Mouse (Mus musculus): ENCODE measurements around the gene Tacstd2.
"Not testable (repeated sequence)": the region's sequence is repeated elsewhere in the genome, so short reads cannot be mapped to it uniquely, and the experiment has no call there.

Gene Tacstd2

DNA sequence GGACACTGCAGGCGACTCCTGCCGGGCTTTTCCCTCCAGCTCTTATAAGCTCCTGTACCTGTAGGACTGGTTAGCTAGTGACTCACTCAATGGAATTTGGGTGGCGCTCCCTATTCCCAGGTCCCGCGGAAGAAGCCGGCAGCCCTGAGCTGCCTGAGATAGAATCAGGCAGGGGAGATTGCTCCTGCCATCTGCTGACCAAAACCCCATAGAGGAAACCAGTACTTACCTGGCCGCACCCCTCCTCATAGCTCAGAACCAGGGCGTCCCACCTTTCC lies at the start of gene Tacstd2:
Gene Tacstd2, minus strand, starts transcription at position 20 of the 278 bp plus-strand sequence.
- peak; percentile 34 to 57 for DNase-seq

DNA sequence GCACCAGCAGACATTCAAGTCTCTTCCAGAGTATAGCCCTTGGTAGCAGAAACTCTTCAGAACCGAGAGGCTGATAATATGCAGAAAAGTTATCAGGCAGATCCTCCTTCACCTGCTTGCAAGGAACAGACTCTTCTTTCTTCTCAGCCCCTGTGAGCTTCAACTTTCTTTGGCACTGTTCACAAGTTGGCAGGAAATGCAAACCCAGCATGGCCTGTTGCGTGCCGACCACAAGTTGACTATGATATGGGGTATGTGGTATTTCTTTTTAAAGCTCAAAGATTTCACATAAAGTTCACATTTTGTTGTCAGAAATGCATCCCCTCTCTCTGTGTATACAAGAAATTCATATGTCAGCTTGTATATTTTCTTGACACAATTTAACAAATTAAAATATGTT lies 30.7 kb upstream of the Tacstd2 start:
- DNase-seq: no peak

DNA sequence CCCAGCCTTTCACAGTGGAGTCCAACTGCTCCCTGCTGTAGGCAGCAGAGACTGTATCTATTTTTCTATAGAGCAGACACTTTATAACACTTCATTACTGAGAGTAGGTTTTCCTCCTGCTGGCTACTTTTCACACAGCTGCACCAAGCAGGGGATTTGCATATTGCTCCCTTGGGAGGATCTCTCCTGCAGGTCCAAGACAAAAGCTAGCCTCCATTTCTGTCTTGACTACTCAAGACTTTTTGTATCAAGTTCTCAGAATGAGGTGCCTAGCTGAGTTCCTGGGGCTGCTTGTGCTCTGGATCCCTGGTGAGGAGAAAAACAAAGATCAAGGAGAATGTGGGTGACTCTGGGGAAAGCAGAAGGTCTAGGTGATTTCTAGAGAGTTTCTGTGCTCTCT lies 19.8 kb upstream of the Tacstd2 start:
- DNase-seq: peak in 1 of 2 experiments; percentile 7

DNA sequence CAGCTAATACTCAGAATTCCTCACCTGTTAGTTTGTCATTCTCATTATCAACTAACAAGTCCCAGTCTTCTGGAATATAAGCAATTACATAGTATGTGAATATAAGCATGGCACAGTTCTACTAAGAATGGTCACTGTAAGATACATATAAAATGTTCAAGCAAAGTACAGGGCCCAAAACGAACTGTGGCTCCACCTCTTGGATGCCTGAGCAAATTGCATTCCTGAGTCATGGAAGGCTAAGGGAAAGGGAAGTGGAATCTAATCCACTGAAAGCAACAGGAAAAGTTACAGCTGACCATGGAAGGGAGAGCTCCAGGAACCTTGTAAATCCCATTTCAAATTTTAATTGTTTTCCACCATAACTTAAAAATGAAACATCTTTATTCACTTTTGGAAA lies 14.0 kb upstream of the Tacstd2 start:
- peak in 1 of 2 experiments; percentile 17 for DNase-seq

DNA sequence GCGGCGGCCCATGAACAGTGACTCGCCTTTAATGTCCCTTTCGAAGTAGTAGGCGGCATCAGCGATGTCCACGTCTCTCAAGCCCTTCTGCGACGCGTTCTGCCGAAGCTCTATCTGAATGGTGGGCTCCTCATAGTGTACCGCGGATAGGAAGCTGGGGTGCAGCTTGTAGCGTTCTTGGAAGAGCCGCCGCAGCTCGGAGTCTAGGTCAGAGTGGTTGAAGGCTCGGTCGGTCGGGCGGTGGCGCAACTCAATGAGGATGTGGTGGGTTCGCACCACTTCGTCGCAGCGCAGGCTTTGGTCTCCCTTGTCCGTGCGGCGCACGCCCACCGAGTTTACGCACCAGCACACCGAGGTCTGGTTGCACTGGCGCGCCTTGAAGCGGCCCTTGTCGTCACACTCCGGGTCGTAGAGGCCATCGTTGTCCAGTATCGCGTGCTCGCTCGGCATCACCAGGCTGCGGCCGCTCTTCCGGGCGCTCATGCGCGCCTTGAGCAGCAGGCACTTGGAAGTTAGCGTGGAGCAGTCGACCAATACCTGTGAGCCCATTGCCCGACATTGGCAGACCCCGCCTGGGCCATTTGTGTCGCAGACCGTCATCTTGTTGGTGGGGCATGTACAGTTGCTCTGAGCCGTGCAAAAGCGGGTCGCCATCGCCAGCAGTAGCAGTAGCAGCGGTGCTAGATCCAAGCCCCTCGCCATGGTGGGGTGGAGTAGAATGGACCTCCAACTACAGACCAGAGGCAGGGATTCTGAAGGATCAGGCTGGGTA lies 405 bp downstream of the Tacstd2 start:
- DNase-seq: peak; percentile 46 to 58

DNA sequence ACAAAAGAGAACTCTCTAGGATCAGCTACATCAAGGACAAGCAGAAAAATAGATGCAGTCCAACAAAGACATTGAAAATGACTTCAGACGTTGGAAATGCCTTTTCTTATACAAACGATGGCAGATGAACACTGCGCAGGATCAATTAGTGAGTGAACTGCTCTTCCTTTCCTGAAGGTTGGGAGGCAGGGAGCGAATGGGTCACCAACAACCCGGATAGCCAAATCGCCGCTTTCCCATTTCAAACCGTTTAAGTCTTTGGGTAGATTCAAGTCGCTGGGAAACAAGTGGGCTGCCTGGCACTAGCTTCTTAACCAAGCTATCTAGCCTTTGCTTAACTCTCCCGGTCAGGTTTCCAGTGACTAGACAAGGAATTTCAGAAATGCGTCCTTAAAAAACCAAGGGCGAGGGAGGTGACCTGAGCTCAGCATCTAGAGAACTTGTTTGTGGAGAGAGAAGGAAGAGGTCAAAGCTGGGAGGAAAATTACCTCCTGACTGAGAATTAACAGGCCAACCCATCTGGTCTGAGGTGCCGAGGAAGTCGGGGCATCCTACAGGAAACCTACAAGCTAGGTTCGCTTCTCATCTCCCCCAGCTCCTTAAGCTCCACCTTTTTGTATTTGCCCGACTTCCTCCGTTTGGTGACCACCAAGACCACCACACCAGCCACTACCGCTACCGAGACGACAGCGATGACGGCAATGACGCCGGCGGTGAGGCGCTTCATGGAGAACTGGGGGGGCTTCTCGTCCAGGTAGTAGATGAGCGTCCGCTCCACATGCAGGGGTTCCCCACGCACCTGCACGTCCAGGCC lies 1.2 kb downstream of the Tacstd2 start:
- DNase-seq: no peak

DNA sequence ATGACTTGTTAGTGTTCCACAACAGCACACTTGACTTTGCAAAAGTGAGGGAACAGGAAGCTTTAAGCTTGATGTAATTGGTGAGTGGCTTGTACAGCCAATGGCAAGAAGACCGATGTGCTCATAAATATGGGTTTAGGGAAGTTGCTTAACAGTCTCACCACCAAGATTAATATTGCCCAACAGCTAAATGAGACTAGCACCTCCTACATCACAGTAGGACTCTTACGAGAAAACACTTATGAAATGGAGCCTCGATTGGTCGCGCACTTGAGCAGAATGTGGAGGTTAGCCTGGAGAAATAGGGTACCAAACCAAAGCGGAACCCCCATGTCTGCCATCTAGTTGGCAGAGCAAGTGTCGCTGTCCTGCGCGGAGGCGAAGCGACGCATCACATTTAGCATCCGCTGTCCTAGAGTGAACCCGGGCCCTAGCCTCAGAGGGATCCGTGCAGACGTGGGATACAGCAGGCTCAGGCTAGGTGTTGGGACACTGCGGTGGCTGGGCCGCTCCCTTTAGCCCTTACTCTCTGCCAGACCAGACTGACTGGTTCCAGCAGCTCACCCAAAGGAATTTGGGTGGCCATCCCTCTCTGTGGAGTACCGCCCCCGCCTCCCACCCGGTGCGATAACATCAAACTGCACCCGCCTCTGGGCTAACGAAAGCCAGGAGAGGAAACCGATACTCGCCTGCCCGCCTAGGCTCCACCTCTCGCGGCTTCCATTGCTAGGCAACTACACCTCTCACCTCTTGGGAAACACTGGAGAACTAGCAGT lies 2.7 kb downstream of the Tacstd2 start:
- DNase-seq: peak; percentile 78 to 88

DNA sequence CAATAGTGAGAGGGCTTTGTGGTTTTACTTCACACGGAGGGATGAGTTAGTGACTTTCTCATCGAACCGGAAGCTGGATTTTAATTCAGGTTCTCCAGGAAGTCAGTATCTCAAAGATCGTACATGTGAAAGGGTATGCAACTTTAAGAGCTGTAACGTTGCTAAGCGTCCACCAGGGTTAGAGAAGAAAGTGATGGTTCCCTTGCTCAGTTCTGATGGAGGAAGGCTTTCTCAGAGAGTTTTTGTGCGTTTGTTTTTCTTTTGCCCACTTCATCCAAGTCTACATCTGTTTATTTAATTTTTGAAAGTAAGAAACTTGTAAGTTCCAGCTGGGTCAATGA lies 3.8 kb downstream of the Tacstd2 start:
- DNase-seq: no peak

DNA sequence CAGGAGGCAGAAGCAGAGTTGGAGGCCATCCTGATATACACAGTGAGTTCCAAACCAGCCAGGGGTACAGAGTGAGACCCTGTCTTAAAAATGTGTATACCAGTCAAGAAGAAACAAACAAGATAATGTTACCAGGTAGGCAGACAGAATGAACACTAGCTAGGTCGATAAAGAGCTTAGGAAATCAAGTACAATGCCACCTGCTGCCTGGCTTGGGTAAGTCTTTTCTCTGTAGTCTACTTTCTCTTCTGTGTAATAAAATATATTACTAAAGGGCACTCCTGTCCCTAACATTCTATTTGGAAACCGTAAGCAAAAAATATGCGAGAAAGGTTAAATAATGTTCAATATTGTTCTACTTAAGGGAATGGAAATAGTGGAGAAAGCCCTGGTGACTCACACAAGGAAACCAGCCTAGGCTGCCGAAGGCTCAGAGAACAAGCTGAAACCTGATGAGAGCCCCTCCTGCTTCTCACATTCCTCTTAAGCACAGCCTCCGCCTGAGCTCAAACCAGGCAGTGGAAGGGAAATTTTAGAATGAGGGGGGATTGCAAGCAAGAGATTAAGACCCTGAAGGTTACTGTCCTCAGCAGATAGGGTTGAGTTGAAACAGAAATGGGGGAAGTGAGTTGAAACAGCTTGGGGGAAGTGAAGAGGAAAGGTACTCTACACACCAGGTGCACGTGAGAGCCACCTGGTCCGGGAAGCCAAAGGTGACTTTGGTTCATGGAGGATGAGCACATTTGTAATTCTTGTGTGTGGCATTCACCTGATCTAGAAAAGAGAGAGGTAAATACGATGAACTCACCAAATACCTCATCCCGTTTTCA lies 4.4 kb downstream of the Tacstd2 start:
- peak in 1 of 2 experiments; percentile 24 for DNase-seq

DNA sequence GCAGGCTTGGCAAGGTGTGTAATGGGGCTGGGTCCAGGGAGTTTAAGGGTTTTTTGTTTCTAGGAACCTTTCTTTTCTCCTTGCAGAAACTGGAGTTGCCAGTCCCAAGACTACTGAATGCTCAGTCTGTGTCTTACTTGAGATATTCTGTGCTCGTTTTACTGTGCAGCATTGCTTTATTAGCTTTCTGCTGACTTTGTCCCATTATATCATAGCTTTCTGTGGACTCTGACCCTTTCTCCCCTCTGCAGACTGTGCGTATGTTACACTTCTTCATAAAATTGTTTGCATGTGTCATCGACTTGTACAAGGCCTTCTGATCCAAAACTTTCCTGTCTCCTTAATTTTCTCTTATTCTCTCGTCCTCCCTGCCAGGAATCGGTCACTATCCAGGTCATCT lies 9.2 kb downstream of the Tacstd2 start:
- no peak for DNase-seq

DNA sequence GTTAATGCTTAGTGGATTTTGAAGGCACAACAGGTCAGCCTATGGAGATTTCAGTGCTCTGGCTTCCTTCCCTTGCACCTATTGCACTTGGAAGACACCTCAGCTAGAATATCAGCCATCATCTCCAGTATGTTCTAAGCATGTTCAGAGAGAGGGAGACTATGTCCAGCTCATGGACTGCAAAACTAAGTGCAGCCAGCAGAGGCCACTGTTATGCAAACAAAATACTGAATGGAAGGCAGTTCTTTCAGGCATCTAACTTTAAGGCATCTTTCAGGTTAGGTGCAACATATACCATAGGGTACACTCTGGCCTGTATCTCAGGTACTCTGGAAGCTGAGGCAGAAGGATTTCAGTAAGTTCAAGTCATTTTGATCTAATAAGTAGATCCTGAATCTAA lies 24.8 kb downstream of the Tacstd2 start:
- DNase-seq: peak in 1 of 2 experiments; percentile 60

DNA sequence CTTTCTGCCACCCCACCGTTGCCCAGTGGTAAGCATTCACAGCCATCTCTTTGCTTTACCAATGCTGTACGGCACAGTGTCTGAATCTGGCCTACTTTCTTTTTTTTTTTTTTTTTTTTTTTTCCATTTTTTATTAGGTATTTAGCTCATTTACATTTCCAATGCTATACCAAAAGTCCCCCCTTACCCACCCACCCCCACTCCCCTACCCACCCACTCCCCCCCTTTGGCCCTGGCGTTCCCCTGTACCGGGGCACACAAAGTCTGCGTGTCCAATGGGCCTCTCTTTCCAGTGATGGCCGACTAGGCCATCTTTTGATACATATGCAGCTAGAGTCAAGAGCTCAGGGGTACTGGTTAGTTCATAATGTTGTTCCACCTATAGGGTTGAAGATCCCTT lies 33.7 kb downstream of the Tacstd2 start:
- not testable (repeated sequence) for DNase-seq

DNA sequence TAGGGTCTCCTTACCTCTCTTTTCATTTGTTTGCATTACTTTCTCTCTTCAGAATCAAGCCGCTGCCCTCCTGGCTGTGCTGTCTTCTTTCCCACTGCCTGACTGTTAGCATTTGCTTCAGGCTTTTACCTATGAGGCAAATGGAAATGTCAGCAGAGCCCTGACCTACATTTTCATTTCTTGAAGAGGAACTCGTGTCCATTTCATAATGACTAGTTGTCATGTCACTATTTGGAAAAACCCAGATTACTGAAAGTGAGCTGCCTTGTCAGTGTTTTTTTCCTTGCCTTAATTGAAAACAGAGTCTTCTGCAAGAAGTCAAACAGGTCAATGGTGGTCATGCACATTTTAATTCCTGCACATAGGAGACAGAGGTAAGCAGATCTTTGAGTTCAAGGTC lies 43.8 kb downstream of the Tacstd2 start, which contains the start of gene Il23r:
Gene Il23r, minus strand, starts transcription at position 101 of the 400 bp plus-strand sequence.
- no peak for DNase-seq

Measured in lung, postnatal 4 days (tissue).